Mouse (Mus musculus) forebrain, embryonic 11.5 days (tissue): ENCODE data around the gene Bbof1. TPM values are rescaled to one million over a fixed set of nuclear protein-coding genes. Genes with fewer than 3 reads are reported as not detected.

ENCODE experiments used
- ATAC-seq: fragments of 200-750 bp; cut with Nextera tagmentation; replicated peaks from 2 replicates; pipeline ENCODE4 v1.8.0; 2017; ENCODE audit warnings: moderate TSS enrichment; ENCODE audit not compliant: low FRiP score
- DNase-seq: peaks from one replicate; pipeline ENCODE4 v3.0.0-alpha.2; 2017; ENCODE audit warnings: low spot score
- H3K27ac ChIP-seq: fragments of 300-500 bp; sonication (generic); 2 replicates; pipeline ENCODE4 v1.5.1; 2014; ENCODE audit warnings: low read depth, low read length
- H3K27me3 ChIP-seq: fragments of 300-500 bp; sonication (generic); 2 replicates; pipeline ENCODE4 v1.6.1; 2014; ENCODE audit warnings: mild to moderate bottlenecking, low read length, mixed read lengths; ENCODE audit not compliant: control insufficient read depth, insufficient read depth
- H3K36me3 ChIP-seq: fragments of 300-500 bp; sonication (generic); 2 replicates; pipeline ENCODE4 v1.6.1; 2014; ENCODE audit warnings: mild to moderate bottlenecking, low read length, moderate library complexity, mixed read lengths; ENCODE audit not compliant: control insufficient read depth, insufficient read depth
- H3K4me1 ChIP-seq: fragments of 300-500 bp; sonication (generic); replicated peaks from 2 replicates; pipeline ENCODE4 v1.6.1; 2014; ENCODE audit warnings: low read length, mixed read lengths; ENCODE audit not compliant: control insufficient read depth, insufficient read depth
- H3K4me2 ChIP-seq: fragments of 300-500 bp; sonication (generic); 2 replicates; pipeline ENCODE4 v1.6.1; 2014; ENCODE audit warnings: low read depth, mild to moderate bottlenecking, low read length, moderate library complexity, mixed read lengths; ENCODE audit not compliant: severe bottlenecking
- H3K4me3 ChIP-seq: fragments of 300-500 bp; sonication (generic); 2 replicates; pipeline ENCODE4 v1.5.1; 2014; ENCODE audit warnings: low read depth, low read length
- H3K9ac ChIP-seq: fragments of 300-500 bp; sonication (generic); 2 replicates; pipeline ENCODE4 v1.6.1; 2014; ENCODE audit warnings: low read length
- H3K9me3 ChIP-seq: fragments of 300-500 bp; sonication (generic); 2 replicates; pipeline ENCODE4 v1.6.1; 2016; ENCODE audit warnings: low read length, mixed read lengths; ENCODE audit not compliant: control insufficient read depth
- WGBS: fragments of 180-500 bp; shearing (Covaris S2); extraction: QIAGEN DNeasy Blood & Tissue Kit; methylation state at CpG from one replicate; pipeline ENCODE4 v1.1.7; 2014; 5-methylcytosine and 5-hydroxymethylcytosine counted together
- polyA plus RNA-seq: library from polyadenylated mRNA; unstranded; fragments of >200 nt; fragmentation: Nextera tagmentation; extraction: Ambion mirVana; gene quantifications from 2 replicates; pipeline ENCODE4 v1.2.1, GENCODE M21; 2014

Bbof1 gene
- polyA plus RNA-seq, result 1.5 and 2.1 TPM in 2 replicates

- Histone ChIP-seq H3K4me1 (0 out of 2 replicates have a peak, but pooled peaks cover 4% of the 10 kb centered on the region), H3K9ac (peak within 1 kb of the TSS; percentile 82), H3K27me3 (no peaks in the 10 kb centered on the region), H3K4me2 (peak within 1 kb of the TSS; percentile 96), H3K9me3 (no peaks in the 10 kb centered on the region; the same call in 1 of the 2 replicates), H3K4me3 (peak within 1 kb of the TSS; percentile 72), H3K27ac (peak within 1 kb of the TSS; percentile 31; the same call in 1 of the 2 replicates), H3K36me3 (no peaks in the 10 kb centered on the region)
- ATAC-seq, result peak; percentile 92
- WGBS, result 2% methylated on average over 54 of the region's 63 CpGs
- DNase-seq, result peak; percentile 92
Observed at GRCm38 (mm10) chr12:84408819-84409507, at the start of gene Bbof1, which contains the start of gene Entpd5. Gene Bbof1 (plus strand): TSS chr12:84409071. Gene Entpd5 (minus strand): TSS chr12:84409029.

- Histone ChIP-seq H3K27me3 (no peaks in the 10 kb centered on the region), H3K9ac (peak within 1 kb of the TSS; percentile 84), H3K4me2 (peak within 1 kb of the TSS; percentile 88), H3K9me3 (no peaks in the 10 kb centered on the region), H3K4me3 (peak within 1 kb of the TSS; percentile 98), H3K27ac (no peak within 1 kb of the TSS), H3K36me3 (no peaks in the 10 kb centered on the region), H3K4me1 (peaks cover 6% of the 10 kb centered on the region; the same call in 1 of the 2 replicates)
- DNase-seq (peak; percentile 95), ATAC-seq (peak; percentile 99)
- under 1% methylated on average over 51 of the region's 51 CpGs for WGBS
Observed at GRCm38 (mm10) chr12:84361555-84362489, 47.0 kb upstream of the Bbof1 start, which contains the start of the genes Coq6 and Fam161b. Gene Coq6 (plus strand): TSS chr12:84361657. Gene Fam161b (minus strand): TSS chr12:84361833.

- WGBS, result 78% methylated on average over 2 of the region's 2 CpGs
- H3K9ac ChIP-seq, result no peak overlapping the region; the same call in 1 of the 2 replicates
- no peaks in the 10 kb centered on the region for H3K9me3 ChIP-seq
- peaks cover 6% of the 10 kb centered on the region; the same call in 1 of the 2 replicates for H3K4me1 ChIP-seq
- peak overlapping the region; percentile 88 for H3K4me2 ChIP-seq
- H3K27ac ChIP-seq, result no peak overlapping the region
- H3K4me3 ChIP-seq, result peak overlapping the region; percentile 98
- no peaks in the 10 kb centered on the region for H3K27me3 ChIP-seq
- no peaks in the 10 kb centered on the region for H3K36me3 ChIP-seq
- DNase-seq (no peak), ATAC-seq (no peak)
Observed at GRCm38 (mm10) chr12:84362872-84363271, 46.0 kb upstream of the Bbof1 start.

GRCm38 (mm10) chr12:84364291-84364690, 44.6 kb upstream of the Bbof1 start:
- H3K27me3 ChIP-seq, result no peaks in the 10 kb centered on the region
- DNase-seq (no peak), ATAC-seq (no peak)
- H3K27ac ChIP-seq, result no peak overlapping the region
- peaks cover 6% of the 10 kb centered on the region; the same call in 1 of the 2 replicates for H3K4me1 ChIP-seq
- no peaks in the 10 kb centered on the region for H3K36me3 ChIP-seq
- 88% methylated on average over 9 of the region's 9 CpGs for WGBS
- no peak overlapping the region for H3K4me2 ChIP-seq
- H3K9me3 ChIP-seq, result no peaks in the 10 kb centered on the region
- H3K4me3 ChIP-seq, result no peak overlapping the region
- H3K9ac ChIP-seq, result no peak overlapping the region

GRCm38 (mm10) chr12:84365137-84365536, 43.7 kb upstream of the Bbof1 start:
- Histone ChIP-seq H3K4me1 (peaks cover 6% of the 10 kb centered on the region; the same call in 1 of the 2 replicates), H3K36me3 (no peaks in the 10 kb centered on the region; the same call in 1 of the 2 replicates), H3K9me3 (no peaks in the 10 kb centered on the region), H3K4me2 (no peak overlapping the region), H3K4me3 (no peak overlapping the region), H3K27ac (no peak overlapping the region), H3K27me3 (no peaks in the 10 kb centered on the region), H3K9ac (no peak overlapping the region)
- 95% methylated on average over 6 of the region's 6 CpGs for WGBS
- no peak for DNase-seq
- no peak for ATAC-seq

GRCm38 (mm10) chr12:84366971-84367370, 41.9 kb upstream of the Bbof1 start:
- H3K4me1 ChIP-seq, result peaks cover 6% of the 10 kb centered on the region; the same call in 1 of the 2 replicates
- no peaks in the 10 kb centered on the region for H3K27me3 ChIP-seq
- H3K27ac ChIP-seq, result no peak overlapping the region
- H3K4me3 ChIP-seq, result no peak overlapping the region
- no peak overlapping the region for H3K4me2 ChIP-seq
- H3K9ac ChIP-seq, result no peak overlapping the region
- ATAC-seq (no peak), DNase-seq (no peak)
- 71% methylated on average over 9 of the region's 9 CpGs for WGBS
- H3K36me3 ChIP-seq, result peaks cover 7% of the 10 kb centered on the region; the same call in 1 of the 2 replicates
- no peaks in the 10 kb centered on the region for H3K9me3 ChIP-seq

GRCm38 (mm10) chr12:84371647-84372046, 37.2 kb upstream of the Bbof1 start:
- Histone ChIP-seq H3K27me3 (no peaks in the 10 kb centered on the region), H3K4me1 (no peaks in the 10 kb centered on the region), H3K9me3 (no peaks in the 10 kb centered on the region), H3K36me3 (peaks cover 10% of the 10 kb centered on the region; the same call in 1 of the 2 replicates), H3K4me2 (no peak overlapping the region), H3K4me3 (no peak overlapping the region), H3K9ac (no peak overlapping the region), H3K27ac (no peak overlapping the region)
- ATAC-seq (no peak), DNase-seq (no peak)
- 87% methylated on average over 5 of the region's 5 CpGs for WGBS

GRCm38 (mm10) chr12:84373831-84374481, 34.9 kb upstream of the Bbof1 start:
- DNase-seq (no peak), ATAC-seq (no peak)
- peaks cover 10% of the 10 kb centered on the region; the same call in 1 of the 2 replicates for H3K36me3 ChIP-seq
- H3K4me2 ChIP-seq, result no peak overlapping the region
- H3K27me3 ChIP-seq, result no peaks in the 10 kb centered on the region
- no peak overlapping the region for H3K27ac ChIP-seq
- no peak overlapping the region for H3K4me3 ChIP-seq
- H3K4me1 ChIP-seq, result no peaks in the 10 kb centered on the region
- no peak overlapping the region for H3K9ac ChIP-seq
- 94% methylated on average over 6 of the region's 6 CpGs for WGBS
- H3K9me3 ChIP-seq, result no peaks in the 10 kb centered on the region
